Mouse (Mus musculus) frontal cortex, adult (tissue): ENCODE measurements around the gene Troap.

Experiments
- ATAC-seq: cut with Nextera tagmentation; 2 replicates; pipeline ENCODE4 v1.9.2; 2017; ENCODE audit warnings: mild to moderate bottlenecking, moderate library complexity, mixed read lengths; ENCODE audit not compliant: low TSS enrichment

Troap gene

DNA sequence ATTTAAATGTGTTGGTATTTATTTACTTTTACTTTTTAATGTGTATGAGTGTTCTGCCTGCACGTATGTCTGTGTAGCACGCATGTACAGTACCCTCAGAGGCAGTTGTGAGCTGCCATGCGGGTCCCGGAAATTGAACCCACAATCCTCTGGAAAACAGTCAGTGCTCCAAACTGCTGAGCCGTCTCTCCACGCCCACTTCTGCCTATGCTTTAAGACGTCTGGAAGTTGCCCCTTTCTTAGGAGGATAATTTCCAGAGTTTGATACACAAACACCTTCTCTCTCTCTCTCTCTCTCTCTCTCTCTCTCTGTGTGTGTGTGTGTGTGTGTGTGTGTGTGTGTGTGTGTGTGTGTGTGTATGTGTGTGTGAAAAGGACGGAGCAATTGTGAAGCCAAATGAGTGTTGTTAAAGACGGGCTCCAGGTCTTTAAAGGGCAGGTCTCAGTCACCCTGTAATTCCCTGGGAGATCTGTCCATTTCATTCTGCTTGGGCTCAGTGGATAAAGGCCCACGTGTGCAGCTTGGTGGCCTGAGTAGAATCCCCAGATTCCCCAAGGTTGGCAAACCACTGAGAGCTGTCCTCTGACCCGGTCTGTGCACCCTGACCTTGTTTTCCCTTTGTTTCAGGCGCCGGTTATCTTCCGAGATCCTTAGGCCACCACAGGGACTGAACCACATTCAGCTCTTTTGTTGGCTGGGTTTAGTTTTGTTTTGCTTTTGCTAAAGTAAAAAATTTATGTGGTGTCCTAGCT is 40.1 kb downstream of the Troap start:
- no peak for ATAC-seq

DNA sequence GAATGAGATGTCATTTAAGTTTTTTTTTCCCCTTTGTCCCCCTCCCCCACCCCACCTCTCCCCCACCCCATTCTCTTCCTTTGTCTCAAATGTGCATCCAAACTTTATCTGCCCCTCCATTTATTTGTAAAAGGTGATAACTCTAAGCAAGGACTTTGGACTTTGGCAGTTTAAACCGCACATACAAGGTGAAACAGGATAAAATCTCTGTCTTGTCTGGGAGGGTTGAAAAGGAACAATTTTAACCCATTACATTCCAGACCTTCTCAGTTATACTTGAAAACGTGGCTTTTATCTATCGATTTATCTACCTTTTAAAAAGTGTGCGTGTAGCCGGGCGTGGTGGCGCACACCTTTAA is 40.7 kb downstream of the Troap start:
- ATAC-seq: no peak

DNA sequence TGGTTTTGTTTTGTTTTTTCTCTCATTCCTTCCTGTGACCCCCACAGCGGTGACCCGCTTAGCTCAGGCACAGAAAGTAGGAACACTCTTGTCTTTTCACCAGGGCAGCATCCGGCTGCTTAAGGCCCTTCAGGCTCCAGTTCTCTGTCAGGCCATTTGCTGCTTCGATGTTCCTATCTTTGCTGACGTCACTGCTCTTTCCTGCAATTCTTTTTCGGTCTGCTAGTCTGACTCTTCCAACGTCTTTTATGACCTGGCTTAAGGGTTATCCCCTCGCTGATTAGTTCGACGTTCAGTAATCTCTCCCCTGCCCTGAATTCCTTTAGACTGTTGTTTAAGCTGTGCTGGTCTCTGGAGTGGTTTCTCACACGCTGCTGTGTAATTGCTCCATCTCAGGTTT is 42.2 kb downstream of the Troap start:
- no peak for ATAC-seq

DNA sequence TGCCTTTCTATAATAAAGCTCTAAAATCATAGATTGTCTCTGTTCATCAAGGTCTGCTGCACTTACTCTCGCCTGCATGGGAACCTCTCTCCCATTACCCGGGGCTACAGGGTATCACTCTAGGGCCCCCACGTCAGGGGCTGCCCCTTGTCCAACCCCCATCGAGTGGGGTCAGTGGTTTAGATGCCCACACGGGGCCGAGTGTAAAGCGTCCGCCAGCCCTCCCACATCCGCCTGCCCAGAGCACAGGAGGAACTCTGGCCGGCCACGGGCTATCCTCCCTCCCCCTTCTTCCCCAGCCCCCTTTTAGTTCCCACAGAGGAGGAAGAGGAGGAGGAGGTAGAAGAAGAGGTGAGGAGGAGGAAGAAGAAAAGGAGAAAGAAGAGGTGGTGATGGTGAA is 46.4 kb downstream of the Troap start:
- ATAC-seq: no peak

DNA sequence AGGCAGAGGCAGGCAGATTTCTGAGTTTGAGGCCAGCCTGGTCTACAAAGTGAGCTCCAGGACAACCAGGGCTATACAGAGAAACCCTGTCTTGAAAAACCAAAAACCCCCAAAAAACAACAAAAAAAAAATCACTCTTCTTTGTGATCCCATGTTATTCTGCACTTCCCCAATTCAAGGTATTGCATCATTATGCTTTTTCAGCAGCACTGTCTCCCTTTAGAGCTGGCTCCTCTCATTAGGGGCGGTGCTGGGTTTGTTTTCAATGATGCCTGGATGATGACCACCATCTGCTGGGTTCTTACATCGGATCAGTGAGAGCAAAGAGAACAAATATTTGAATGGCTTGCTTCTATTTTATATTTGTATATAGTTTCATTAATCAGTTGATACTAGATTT is 48.3 kb downstream of the Troap start:
- ATAC-seq: no peak

DNA sequence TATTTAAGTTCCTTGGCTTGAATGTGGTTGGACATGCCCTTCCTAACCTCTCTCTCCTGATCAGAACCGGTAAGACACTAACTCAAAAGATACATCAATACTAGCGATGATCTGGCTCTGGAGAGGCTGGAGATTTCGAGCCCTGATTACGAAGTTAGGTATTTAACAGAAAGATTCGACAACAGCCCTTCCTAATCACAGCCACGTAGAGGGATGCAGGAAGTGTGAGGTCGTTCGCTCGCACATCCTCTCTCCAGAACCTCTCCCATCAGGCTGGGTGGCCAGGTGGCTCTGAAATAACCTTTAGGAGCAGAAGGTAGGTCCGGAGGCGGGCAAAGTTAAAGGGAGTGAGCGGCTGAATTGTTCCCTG is 51.3 kb downstream of the Troap start, which contains the start of gene Spats2:
Spats2 (plus strand) TSS at position 206 of the 370 bp plus-strand sequence.
- no peak for ATAC-seq

DNA sequence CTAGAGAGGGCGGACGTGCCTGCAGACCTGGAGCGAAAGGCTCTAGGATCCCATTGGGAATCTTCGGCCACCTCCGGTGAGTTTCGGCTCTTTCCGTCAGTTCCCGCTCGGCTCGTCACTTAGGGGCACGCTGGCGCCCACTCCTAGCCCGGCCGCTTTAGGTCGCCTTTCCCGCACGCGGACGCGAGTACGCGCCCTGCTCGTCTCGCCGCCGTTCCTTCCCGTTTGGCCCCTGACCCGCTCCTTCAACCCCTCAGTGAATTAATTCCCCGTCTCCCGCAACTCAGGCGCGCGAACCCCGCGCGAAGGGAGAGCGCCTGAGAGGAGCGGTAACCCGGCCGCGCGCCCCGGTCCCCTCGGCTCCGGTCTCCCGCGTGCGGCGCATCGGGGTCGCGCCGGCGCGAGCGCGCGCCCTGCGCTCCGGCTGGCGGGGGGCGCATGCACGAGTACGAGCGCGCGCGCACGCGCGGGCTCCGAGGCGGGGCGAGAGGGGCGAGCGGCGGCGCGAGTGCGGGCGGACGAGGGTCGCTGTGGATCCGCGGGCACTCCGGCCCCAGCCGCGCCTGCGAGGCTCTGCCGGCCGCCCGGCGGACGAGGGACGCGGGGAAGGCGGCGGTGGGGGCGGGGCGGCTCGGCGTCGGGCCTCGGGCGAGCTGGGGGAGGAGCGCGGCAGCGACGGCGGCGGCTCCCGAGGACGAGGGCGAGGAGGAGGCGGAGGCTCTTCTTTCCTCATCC is 51.9 kb downstream of the Troap start:
- ATAC-seq: peak; percentile 90

DNA sequence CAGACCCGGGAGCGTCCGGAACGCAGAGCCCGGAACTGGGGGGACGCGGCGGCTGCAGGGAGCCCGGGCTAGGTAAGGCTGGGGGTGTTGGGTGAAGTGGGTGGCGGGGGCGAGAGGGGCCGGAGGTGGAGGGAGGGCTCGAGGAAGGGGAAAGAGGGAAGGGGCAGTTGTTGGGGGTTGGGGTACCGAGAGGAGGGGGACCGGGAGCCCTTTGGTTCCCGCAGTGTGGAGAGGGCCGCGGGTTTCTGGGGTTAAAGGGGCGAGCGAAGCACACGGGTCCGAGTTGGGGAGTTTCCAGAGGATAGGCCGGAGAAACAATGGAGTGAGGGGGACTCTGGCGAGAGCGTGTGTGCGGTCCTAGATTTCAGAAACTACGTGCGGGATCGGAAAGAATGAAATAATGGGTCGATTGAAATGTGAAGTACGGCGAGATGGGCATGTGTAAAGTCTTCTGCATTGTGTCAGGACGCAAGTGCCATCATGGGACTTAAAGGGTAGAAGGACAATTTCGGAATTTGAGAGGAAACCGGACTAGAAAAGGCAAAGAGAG is 52.5 kb downstream of the Troap start:
- ATAC-seq: no peak

DNA sequence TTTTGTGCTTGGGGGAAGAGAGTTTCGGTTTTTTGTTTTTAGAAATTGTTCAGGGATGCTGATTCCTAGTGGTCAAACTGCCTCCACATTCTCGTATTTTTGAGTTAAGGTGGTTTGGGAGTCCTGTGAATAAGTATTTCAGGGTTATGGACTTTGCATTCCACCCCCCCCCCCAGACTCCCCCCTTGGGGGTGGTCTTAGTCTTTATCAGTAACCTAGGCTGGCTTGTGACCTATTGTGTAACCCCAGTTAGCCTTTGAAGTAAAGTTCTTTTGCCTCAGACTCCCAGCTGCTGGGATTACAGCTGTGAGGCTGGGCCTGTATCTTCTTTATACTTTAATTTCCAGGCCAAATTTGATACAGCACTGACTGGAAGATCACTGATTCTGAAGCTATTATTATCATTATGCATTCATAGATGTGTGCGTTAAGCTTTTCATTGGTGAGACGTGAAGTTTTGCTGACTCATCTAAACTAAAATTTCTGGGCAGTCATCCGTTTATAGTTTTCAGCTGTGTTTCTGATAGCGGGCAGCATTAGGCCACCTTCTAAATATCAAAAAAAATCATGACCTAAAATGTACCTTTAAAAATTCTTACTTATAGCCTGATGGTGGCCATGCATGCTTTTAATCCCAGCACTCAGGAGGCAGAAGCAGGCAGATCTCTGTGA is 53.6 kb downstream of the Troap start:
- ATAC-seq: no peak

DNA sequence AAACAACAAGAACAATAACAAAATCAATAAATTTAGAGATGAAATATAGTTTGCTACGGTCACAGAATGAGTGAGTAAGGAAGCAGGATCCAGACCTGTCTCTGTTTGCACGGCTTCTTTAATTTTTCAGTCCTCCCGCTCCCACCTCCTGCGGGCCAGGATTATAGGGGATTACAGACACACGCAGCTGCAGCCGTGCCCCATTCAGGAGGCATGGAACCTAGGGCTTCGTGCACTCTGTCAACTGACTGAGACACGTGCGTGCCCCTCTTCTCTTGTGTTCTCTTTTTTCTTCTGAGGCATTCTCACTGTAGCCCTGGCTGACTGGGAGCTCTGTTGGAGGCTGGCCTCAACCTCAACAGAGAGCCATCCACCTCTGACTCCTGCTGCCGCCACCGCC is 55.1 kb downstream of the Troap start:
- no peak for ATAC-seq

DNA sequence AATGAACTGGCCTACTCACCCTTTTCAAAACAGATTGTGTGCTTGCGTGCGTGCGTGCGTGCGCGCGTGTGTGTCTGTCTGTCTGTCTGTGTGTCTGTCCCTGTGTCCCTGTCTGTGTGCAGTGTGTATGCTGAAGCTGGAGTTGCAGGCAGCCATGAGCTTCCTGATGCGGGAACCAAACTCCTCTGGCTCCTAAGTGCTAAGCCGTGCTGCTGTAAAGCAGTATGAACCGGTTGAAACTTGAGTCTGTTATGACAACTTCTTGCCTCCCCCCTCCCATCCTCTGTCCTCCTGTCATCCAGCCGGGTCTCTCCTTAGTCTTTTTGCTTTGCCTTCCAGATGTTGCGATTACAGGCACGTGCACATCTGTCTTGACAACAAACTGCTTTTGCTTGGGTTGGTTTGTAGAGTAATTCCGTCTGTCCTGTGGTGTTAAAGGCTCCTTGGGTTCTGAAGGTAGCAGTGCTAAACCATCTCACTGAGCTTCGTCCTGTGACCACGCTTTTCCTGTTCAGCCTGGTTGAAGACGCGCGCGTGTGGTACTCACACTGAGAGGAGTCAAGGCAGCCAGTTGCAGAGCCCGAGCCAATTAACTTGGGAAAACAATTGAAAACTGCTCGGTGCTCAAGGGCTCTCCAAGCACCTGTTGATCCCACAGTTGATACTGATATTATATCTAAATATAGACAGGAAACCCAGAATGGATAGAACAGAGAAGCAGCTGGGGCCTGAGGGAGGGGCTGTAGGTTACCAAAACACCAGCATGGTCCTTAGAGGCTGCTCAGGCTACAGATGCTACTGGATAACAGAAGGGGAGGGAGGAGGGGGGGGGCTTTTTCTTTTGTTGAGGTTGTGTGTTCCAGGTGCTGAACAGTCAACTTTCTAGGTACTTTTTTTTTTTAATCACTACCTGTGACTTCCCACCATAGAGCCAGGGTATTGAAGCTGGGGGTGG is 55.9 kb downstream of the Troap start:
- no peak for ATAC-seq
